Mouse (Mus musculus): Measurements from ENCODE around the gene Atp8a1.

Atp8a1 gene

GRCm38 (mm10) chr5:67758126-67758525 lies 89.1 kb downstream of the Atp8a1 start:
- DNase-seq = no peak

- DNase-seq = peak; percentile 37
These were observed 91.1 kb downstream of the Atp8a1 start for GRCm38 (mm10) chr5:67756138-67756537.

GRCm38 (mm10) chr5:67753057-67753456 lies 94.2 kb downstream of the Atp8a1 start:
- DNase-seq = no peak

- no peak for DNase-seq
These were observed 94.6 kb downstream of the Atp8a1 start for GRCm38 (mm10) chr5:67752629-67753028.

GRCm38 (mm10) chr5:67752007-67752406 lies 95.2 kb downstream of the Atp8a1 start:
- peak; percentile 41 for DNase-seq

GRCm38 (mm10) chr5:67739261-67739660 lies 108.0 kb downstream of the Atp8a1 start:
- DNase-seq = no peak

- no peak for DNase-seq
These were observed 109.1 kb downstream of the Atp8a1 start for GRCm38 (mm10) chr5:67738133-67738532.

- DNase-seq = no peak
These were observed 111.5 kb downstream of the Atp8a1 start for GRCm38 (mm10) chr5:67735771-67736170.

GRCm38 (mm10) chr5:67733551-67734258 lies 113.5 kb downstream of the Atp8a1 start:
- DNase-seq = no peak

- no peak for DNase-seq
These were observed 114.1 kb downstream of the Atp8a1 start for GRCm38 (mm10) chr5:67733150-67733549.

GRCm38 (mm10) chr5:67727755-67728154 lies 119.5 kb downstream of the Atp8a1 start:
- peak; percentile 10 for DNase-seq

- no peak for DNase-seq
These were observed 120.4 kb downstream of the Atp8a1 start for GRCm38 (mm10) chr5:67726810-67727209.

- no peak for DNase-seq
These were observed 145.6 kb downstream of the Atp8a1 start for GRCm38 (mm10) chr5:67701641-67702040.

GRCm38 (mm10) chr5:67699418-67699817 lies 147.8 kb downstream of the Atp8a1 start:
- DNase-seq = no peak

- no peak for DNase-seq
These were observed 149.1 kb downstream of the Atp8a1 start for GRCm38 (mm10) chr5:67698176-67698575.

- DNase-seq = no peak
These were observed 150.3 kb downstream of the Atp8a1 start for GRCm38 (mm10) chr5:67696741-67697596.

GRCm38 (mm10) chr5:67695055-67695710 lies 152.1 kb downstream of the Atp8a1 start:
- DNase-seq = no peak

- DNase-seq = no peak
These were observed 156.9 kb downstream of the Atp8a1 start for GRCm38 (mm10) chr5:67690336-67690735.

- DNase-seq = no peak
These were observed 159.2 kb downstream of the Atp8a1 start for GRCm38 (mm10) chr5:67688001-67688400.

GRCm38 (mm10) chr5:67685906-67686305 lies 161.3 kb downstream of the Atp8a1 start:
- no peak for DNase-seq

- DNase-seq = no peak
These were observed 161.8 kb downstream of the Atp8a1 start for GRCm38 (mm10) chr5:67685461-67685860.

- DNase-seq = no peak
These were observed 168.4 kb downstream of the Atp8a1 start for GRCm38 (mm10) chr5:67678819-67679218.

- no peak for DNase-seq
These were observed 174.2 kb downstream of the Atp8a1 start for GRCm38 (mm10) chr5:67673008-67673407.

GRCm38 (mm10) chr5:67670158-67670557 lies 177.1 kb downstream of the Atp8a1 start:
- DNase-seq = no peak

All from kidney, postnatal 14 days (tissue).